Mouse (Mus musculus) hindbrain, embryonic 13.5 days (tissue): Measurements from ENCODE around the gene Gm36079. TPM values are rescaled to one million over a fixed set of nuclear protein-coding genes. Genes with fewer than 3 reads are reported as not detected.
A peak's percentile ranks its signal among the peaks of the same experiment; 100 is the strongest.
"Not testable (repeated sequence)": the region's sequence is repeated elsewhere in the genome, so short reads cannot be mapped to it uniquely, and the experiment has no call there.

ENCODE experiments used
- ATAC-seq: fragments of 200-750 bp; cut with Nextera tagmentation; 2 replicates; pipeline ENCODE4 v1.8.0; 2017; ENCODE audit warnings: moderate TSS enrichment; ENCODE audit not compliant: low FRiP score
- H3K27ac ChIP-seq: fragments of 300-500 bp; sonication (generic); 2 replicates; pipeline ENCODE4 v1.5.1; 2015; ENCODE audit warnings: inconsistent platforms, mild to moderate bottlenecking, moderate library complexity
- H3K27me3 ChIP-seq: fragments of 300-500 bp; sonication (generic); 2 replicates; pipeline ENCODE4 v1.6.1; 2015; ENCODE audit warnings: mild to moderate bottlenecking, inconsistent platforms
- H3K36me3 ChIP-seq: fragments of 300-500 bp; sonication (generic); 2 replicates; pipeline ENCODE4 v1.6.1; 2015; ENCODE audit warnings: mild to moderate bottlenecking, inconsistent platforms
- H3K4me1 ChIP-seq: fragments of 300-500 bp; sonication (generic); replicated peaks from 2 replicates; pipeline ENCODE4 v1.6.1; 2015; ENCODE audit warnings: inconsistent platforms
- H3K4me2 ChIP-seq: fragments of 300-500 bp; sonication (generic); 2 replicates; pipeline ENCODE4 v1.6.1; 2015; ENCODE audit warnings: inconsistent platforms, mild to moderate bottlenecking, moderate library complexity
- H3K4me3 ChIP-seq: fragments of 300-500 bp; sonication (generic); 2 replicates; pipeline ENCODE4 v1.5.1; 2015; ENCODE audit warnings: mild to moderate bottlenecking, inconsistent platforms
- H3K9ac ChIP-seq: fragments of 300-500 bp; sonication (generic); 2 replicates; pipeline ENCODE4 v1.6.1; 2015; ENCODE audit warnings: mild to moderate bottlenecking, inconsistent platforms
- H3K9me3 ChIP-seq: fragments of 300-500 bp; sonication (generic); 2 replicates; pipeline ENCODE4 v1.6.1; 2016; ENCODE audit warnings: inconsistent platforms
- WGBS: fragments of 180-500 bp; shearing (Covaris S2); methylation state at CpG from one replicate; pipeline ENCODE4 v1.1.7; 2015; 5-methylcytosine and 5-hydroxymethylcytosine counted together
- polyA plus RNA-seq: library from polyadenylated mRNA; unstranded; fragments of >200 nt; fragmentation: Nextera tagmentation; extraction: Ambion mirVana; gene quantifications from 2 replicates; pipeline ENCODE4 v1.2.1, GENCODE M21; 2015

Gm36079 gene
- polyA plus RNA-seq, 1 experiment from 2014 or later, result not detected

DNA sequence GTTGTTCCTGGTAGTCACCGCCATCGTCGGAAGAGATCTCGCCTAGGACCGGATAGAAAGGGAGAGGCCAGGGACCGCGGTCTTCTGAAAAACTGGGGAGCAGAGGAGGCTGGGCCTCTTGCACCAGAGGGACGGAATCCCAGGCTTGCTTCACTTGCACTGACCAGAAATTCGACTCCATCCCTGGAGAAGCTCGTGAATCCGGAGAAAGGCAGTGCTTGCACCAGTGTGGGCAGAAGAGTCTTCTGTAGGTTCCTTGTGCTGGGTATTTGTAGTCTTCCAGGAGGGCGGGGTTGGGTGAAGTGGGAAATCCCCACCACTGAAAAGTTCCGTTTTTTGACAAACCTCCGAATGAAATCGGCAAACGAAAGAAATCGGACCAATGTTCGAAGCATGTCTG lies 8.3 kb upstream of the Gm36079 start:
- not testable (repeated sequence) for H3K36me3 ChIP-seq, H3K4me3 ChIP-seq, H3K4me1 ChIP-seq, H3K4me2 ChIP-seq, H3K9me3 ChIP-seq, H3K27ac ChIP-seq, ATAC-seq, H3K9ac ChIP-seq
- peaks cover 27% of the 10 kb centered on the region for H3K27me3 ChIP-seq
- WGBS, result 4% methylated on average over 8 of the region's 18 CpGs

DNA sequence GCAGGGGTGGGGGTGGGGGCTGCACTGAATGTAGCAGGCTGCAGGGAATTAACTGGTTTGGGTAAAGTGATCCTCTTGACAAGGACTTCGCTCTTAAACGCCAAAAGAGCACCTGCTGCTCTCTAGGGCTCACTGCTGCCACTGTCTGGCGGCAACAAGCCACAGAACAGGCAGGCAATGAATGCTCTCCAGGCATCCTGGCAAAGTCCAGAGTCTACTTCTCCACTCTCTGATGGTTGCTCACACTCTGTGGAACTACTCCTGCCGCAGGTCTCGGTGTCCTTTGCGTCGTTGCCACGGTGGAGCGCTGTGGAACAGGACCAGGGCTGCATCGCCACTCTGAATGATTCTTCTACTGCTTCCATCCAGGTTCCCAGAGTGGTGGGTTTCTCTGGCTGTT lies 7.8 kb upstream of the Gm36079 start:
- H3K27me3 ChIP-seq, result peaks cover 27% of the 10 kb centered on the region
- H3K4me1 ChIP-seq, H3K4me3 ChIP-seq, H3K27ac ChIP-seq, H3K9me3 ChIP-seq, H3K9ac ChIP-seq, H3K36me3 ChIP-seq, H3K4me2 ChIP-seq: not testable (repeated sequence)
- WGBS, result 0% methylated on average over 3 of the region's 10 CpGs
- peak; percentile 66 for ATAC-seq

DNA sequence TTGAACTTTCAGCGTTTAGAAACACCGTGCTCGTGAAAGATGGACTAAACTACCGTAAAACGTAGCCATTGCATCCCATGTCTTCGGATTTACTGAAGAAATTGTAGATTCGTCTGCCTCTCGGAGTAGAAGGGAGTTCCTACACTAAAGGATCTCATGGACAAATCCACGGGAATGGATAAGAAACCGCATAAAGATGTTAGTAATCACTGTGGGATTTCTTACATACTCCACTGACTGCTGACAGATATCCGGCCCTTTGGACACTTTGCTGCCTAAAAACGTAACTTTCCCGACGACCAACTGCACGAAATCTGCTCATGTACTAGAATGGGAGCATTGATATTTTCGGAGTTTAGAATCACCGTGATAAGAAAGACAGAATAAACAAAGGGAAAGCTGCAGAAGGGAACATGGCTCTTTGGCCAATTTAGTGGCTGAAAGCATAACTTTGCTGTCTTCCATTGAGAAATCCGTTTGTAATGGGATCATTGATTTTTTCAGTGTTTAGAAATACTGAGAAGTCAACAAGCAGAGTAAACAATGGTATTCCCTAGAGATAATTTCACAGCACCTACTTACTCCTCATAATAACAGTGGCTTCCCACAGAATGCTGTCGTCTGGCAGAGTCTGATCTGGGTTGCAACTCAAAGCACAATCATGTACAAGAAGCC lies 6.8 kb upstream of the Gm36079 start:
- ATAC-seq, H3K36me3 ChIP-seq, H3K4me2 ChIP-seq, H3K4me1 ChIP-seq, H3K9ac ChIP-seq, H3K4me3 ChIP-seq, H3K9me3 ChIP-seq, H3K27ac ChIP-seq: not testable (repeated sequence)
- peaks cover 24% of the 10 kb centered on the region for H3K27me3 ChIP-seq
- 4% methylated on average over 19 of the region's 19 CpGs for WGBS

DNA sequence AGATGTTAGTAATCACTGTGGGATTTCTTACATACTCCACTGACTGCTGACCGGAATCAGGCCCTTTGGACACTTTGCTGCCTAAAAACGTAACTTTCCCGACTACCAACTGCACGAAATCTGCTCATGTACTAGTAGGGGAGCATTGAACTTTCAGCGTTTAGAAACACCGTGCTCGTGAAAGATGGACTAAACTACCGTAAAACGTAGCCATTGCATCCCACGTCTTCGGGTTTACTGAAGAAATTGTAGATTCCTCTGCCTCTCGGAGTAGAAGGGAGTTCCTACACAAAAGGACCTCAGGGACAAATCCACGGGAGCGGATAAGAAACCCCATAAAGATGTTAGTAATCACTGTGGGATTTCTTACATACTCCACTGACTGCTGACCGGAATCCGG lies 4.9 kb upstream of the Gm36079 start:
- not testable (repeated sequence) for H3K4me1 ChIP-seq, H3K27ac ChIP-seq, H3K9me3 ChIP-seq, H3K36me3 ChIP-seq, H3K4me3 ChIP-seq, ATAC-seq, H3K9ac ChIP-seq, H3K4me2 ChIP-seq
- peaks cover 15% of the 10 kb centered on the region for H3K27me3 ChIP-seq
- 1% methylated on average over 16 of the region's 16 CpGs for WGBS

- H3K9me3 ChIP-seq, H3K9ac ChIP-seq, H3K4me1 ChIP-seq, H3K4me3 ChIP-seq, H3K4me2 ChIP-seq, ATAC-seq, H3K27ac ChIP-seq, H3K36me3 ChIP-seq: not testable (repeated sequence)
- 2% methylated on average over 11 of the region's 11 CpGs for WGBS
- peaks cover 25% of the 10 kb centered on the region for H3K27me3 ChIP-seq
These were observed 557 bp upstream of the Gm36079 start for GRCm38 (mm10) chr13:120027368-120027767.

- H3K4me2 ChIP-seq, H3K4me3 ChIP-seq, H3K9ac ChIP-seq, H3K27ac ChIP-seq, H3K9me3 ChIP-seq, H3K36me3 ChIP-seq, H3K4me1 ChIP-seq: not testable (repeated sequence)
- peak; percentile 61; the same call in 1 of the 2 replicates for ATAC-seq
- peaks cover 25% of the 10 kb centered on the region for H3K27me3 ChIP-seq
- WGBS, result 0% methylated on average over 3 of the region's 13 CpGs
These were observed 438 bp downstream of the Gm36079 start for GRCm38 (mm10) chr13:120026373-120026772.

DNA sequence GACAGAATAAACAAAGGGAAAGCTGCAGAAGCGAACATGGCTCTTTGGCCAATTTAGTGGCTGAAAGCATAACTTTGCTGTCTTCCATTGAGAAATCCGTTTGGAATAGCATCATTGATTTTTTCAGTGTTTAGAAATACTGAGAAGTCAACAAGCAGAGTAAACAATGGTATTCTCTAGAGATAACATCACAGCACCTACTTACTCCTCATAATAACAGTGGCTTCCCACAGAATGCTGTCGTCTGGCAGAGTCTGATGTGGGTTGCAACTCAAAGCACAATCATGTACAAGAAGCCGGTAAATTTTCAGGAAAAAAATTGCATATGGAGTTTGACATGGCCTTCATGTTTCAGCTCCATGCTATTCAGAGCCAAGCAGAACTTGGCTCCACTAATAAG lies 1.2 kb downstream of the Gm36079 start:
- H3K4me3 ChIP-seq, H3K4me2 ChIP-seq, H3K9me3 ChIP-seq, H3K36me3 ChIP-seq, H3K4me1 ChIP-seq, ATAC-seq, H3K9ac ChIP-seq, H3K27ac ChIP-seq: not testable (repeated sequence)
- peaks cover 28% of the 10 kb centered on the region for H3K27me3 ChIP-seq
- WGBS, result 10% methylated on average over 4 of the region's 4 CpGs

DNA sequence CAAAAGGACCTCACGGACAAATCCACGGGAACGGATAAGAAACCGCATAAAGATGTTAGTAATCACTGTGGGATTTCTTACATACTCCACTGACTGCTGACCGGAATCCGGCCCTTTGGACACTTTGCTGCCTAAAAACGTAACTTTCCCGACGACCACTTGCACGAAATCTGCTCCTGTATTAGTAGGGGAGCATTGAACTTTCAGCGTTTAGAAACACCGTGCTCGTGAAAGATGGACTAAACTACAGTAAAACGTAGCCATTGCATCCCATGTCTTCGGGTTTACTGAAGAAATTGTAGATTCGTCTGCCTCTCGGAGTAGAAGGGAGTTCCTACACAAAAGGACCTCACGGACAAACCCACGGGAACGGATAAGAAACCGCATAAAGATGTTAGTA lies 1.8 kb downstream of the Gm36079 start:
- not testable (repeated sequence) for H3K27ac ChIP-seq, H3K9ac ChIP-seq, H3K4me3 ChIP-seq, H3K9me3 ChIP-seq, H3K4me2 ChIP-seq, ATAC-seq, H3K36me3 ChIP-seq, H3K4me1 ChIP-seq
- peaks cover 32% of the 10 kb centered on the region for H3K27me3 ChIP-seq
- WGBS, result 2% methylated on average over 21 of the region's 21 CpGs

DNA sequence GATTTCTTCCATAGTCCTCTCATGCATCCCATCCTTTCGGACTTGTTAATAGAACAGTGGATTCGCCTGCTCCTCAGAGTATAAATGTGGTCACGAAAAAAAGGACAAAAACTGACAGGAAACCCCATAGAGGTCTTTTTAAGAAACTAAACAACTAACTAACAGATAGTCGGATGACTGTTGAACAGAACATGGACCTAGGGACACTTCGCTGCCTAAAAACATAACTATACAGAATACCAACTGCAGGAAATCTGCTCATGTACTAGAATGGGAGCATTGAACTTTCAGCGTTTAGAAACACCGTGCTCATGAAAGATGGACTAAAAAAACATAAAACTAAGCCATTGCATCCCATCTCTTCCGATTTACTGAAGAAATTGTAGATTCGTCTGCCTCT lies 2.2 kb downstream of the Gm36079 start:
- not testable (repeated sequence) for ATAC-seq
- 7% methylated on average over 9 of the region's 9 CpGs for WGBS

DNA sequence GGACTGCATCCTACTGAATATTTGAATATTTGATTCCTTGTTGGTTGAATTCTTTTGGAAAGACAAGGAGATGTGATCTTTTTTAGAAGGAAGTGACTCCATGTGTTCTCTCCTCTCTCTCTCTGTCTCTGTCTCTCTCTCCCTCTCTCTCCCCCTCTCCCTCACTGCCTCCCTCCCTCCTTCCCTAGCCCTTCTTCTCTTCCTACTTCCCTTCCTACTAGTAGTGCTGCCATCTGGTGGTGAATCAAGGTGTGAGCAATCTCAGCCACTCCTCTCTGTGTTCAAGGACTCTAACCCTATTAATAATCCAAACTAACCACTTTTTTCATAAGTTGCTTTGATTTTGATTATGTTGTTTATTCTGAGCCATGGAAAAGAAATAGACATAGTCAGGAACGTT lies 5.3 kb downstream of the Gm36079 start:
- WGBS, result no CpG with 5 or more reads among the region's 1 CpGs
- ATAC-seq, result not testable (repeated sequence)

More for the DNA sequence above, 2.2 kb downstream of the Gm36079 start:
- not testable (repeated sequence) for H3K4me1 ChIP-seq, H3K9ac ChIP-seq, H3K27ac ChIP-seq, H3K4me3 ChIP-seq, H3K4me2 ChIP-seq, H3K9me3 ChIP-seq, H3K36me3 ChIP-seq
- peaks cover 32% of the 10 kb centered on the region for H3K27me3 ChIP-seq

DNA sequence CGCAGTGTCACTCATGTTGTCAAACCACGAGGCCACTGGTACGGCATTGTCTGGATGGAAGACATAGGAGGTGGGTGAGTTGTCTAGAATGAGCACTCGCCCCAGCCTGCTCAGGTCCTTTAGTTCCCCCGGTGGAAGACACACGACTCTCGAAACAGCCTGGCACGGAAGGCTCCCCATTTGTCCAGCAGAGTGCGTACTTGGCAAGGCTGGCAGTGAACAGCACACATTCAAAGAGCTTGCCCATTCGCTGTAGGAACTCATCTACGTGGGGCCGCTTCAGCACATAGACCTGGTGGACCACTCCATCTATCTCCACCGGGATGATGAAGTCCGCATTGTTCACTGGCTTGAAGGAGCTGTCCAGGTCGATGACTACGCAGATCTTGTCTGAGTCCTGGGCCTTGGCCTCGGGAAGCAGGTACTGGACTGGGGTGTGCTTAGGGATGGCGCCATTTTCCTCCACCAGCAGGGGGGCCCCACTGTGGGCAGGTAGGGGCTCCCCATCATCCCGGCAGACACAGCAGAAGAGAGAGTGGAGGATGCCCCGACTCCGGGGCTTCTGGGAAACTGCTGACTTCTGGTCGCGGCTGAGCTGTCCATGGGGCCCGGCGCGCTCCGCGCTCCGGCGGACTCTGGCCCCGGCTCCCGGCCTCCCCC lies 11.3 kb downstream of the Gm36079 start:
- not testable (repeated sequence) for H3K4me2 ChIP-seq, H3K9me3 ChIP-seq, H3K27ac ChIP-seq, H3K9ac ChIP-seq, H3K36me3 ChIP-seq, H3K4me3 ChIP-seq, H3K4me1 ChIP-seq
- peaks cover 11% of the 10 kb centered on the region for H3K27me3 ChIP-seq
- 2% methylated on average over 8 of the region's 32 CpGs for WGBS
- ATAC-seq, result 0 out of 2 replicates have a peak, but pooled peaks have one; percentile 21

More for the DNA sequence above, 5.3 kb downstream of the Gm36079 start:
- H3K4me1 ChIP-seq, H3K27ac ChIP-seq, H3K9me3 ChIP-seq, H3K9ac ChIP-seq, H3K4me2 ChIP-seq, H3K4me3 ChIP-seq, H3K36me3 ChIP-seq: not testable (repeated sequence)
- H3K27me3 ChIP-seq, result peaks cover 33% of the 10 kb centered on the region

DNA sequence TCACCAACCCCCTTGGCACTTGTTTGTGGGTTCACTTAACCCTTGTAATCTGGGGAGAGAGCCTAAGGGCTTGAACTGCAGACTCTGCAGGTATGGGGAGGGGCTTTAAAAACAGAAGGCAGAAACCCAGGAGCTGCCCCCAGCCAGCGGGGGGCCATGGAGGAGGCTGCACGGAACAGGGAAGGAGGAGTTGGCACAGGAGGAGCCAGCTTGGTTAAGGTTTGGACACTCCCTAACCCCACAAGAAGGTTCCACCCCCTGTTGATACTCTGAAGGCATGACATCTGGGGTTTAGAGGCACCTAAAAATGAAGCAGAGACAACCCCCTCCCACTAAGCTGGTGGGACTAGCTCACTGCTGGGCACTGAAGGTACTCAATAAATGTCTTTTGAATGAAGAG lies 12.8 kb downstream of the Gm36079 start:
- ATAC-seq, H3K36me3 ChIP-seq, H3K9me3 ChIP-seq, H3K4me2 ChIP-seq, H3K9ac ChIP-seq, H3K4me3 ChIP-seq, H3K27me3 ChIP-seq, H3K4me1 ChIP-seq, H3K27ac ChIP-seq: not testable (repeated sequence)
- WGBS, result no CpG with 5 or more reads among the region's 2 CpGs

DNA sequence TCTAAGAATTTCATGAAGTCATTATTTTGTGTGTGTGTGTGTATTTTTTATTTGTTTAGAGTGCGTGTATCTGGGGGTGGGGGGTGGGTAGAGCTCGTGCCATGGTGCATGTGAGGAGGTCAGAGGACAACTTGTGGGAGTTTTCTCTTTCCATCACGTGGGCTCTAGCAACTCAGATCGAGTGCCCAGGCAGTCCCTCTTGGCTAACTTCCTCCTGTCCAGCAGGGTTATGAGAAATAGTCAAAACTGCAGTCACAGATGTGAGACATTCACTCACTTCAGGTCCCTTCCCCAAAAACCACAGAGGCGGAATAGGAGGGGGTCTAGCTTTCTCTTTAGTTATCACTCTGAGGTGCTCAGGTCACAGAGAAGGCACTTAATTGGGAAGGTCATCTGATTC lies 13.3 kb downstream of the Gm36079 start:
- H3K27ac ChIP-seq, H3K36me3 ChIP-seq, ATAC-seq, H3K4me3 ChIP-seq, H3K4me2 ChIP-seq, H3K27me3 ChIP-seq, H3K9me3 ChIP-seq, H3K9ac ChIP-seq, H3K4me1 ChIP-seq: not testable (repeated sequence)
- no CpG with 5 or more reads among the region's 5 CpGs for WGBS
